Mouse (Mus musculus) liver, adult 2 months (tissue): ENCODE measurements around the gene Entpd8.

Experiments
- CTCF ChIP-seq: fragments of 200-500 bp; IDR thresholded peaks from 2 replicates; pipeline ENCODE4 v1.5.1; 2011; ENCODE audit warnings: low read depth, low read length, control low read depth
- POLR2A ChIP-seq: fragments of 200-500 bp; IDR thresholded peaks from 2 replicates; pipeline ENCODE4 v1.6.1; 2011; ENCODE audit warnings: low read length, control low read depth; ENCODE audit not compliant: insufficient read depth; ENCODE audit errors: extremely low read depth

DNA sequence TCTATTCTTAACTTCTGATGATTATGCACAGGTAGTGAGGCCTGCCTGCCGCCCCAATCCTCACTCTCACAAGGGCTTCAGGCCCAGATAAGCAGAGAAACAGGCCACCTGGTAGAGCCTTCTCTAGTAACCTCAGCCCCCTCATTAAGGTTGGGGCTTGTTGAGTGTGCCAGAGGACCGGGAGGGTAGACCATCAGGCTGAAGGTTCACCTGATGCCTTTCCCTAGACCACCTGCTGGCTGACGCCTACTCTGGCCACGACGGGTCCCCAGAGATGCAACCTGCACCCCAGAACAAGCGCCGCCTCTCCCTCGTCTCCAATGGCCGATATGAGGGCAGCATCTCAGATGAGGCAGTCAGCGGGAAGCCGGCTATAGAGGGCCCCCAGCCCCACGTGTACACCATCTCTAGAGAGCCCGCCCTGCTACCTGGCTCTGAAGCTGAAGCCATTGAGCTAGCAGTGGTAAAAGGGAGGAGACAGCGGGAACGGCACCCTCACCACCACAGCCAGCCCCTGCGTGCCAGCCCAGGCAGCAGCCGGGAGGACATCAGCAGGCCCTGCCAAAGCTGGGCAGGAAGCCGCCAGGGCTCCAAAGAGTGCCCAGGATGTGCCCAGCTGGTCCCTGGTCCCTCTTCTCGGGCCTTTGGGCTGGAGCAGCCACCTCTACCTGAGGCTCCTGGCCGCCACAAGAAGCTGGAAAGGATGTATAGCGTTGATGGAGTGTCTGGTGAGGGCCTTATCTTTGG, 24.5 kb upstream of the Entpd8 start:
- TF ChIP-seq CTCF: no peak
- TF ChIP-seq POLR2A: no peak
